In genomic region chr15:12875442-12876176, GRCm38 (mm10) we compare ENCODE assay signal across 14 mouse cellular contexts. TPM values are rescaled to one million over a fixed set of nuclear protein-coding genes. Genes with fewer than 3 reads are reported as not detected.
A peak's percentile ranks its signal among the peaks of the same experiment; 100 is the strongest.
DNase-seq lines count a peak whose midpoint lies in the region; ATAC-seq and TF ChIP-seq lines count a peak whose summit lies in the region.
"Had no signal": no experiment of that assay in that cellular context is flagged by ENCODE, and none has a peak within 500 bp of the region (broad histone marks: within the 10 kb centered on the region; RNA-seq: fewer than 3 reads in every experiment).

No protein-coding gene starts in this region.

- H3K36me3 ChIP-seq in kidney, adult 2 months (ENCODE audit: control insufficient read depth, insufficient read depth, low read length): peaks cover 5% of the 10 kb centered on the region
- H3K36me3 ChIP-seq in lung, postnatal 0 days (ENCODE audit: insufficient read depth, low read length): peaks cover 14% of the 10 kb centered on the region

- no peak for TF ChIP-seq CTCF in kidney, adult 2 months (conservative IDR thresholded peaks at IDR 0.05; ENCODE audit: insufficient read depth, insufficient read length, low read depth, low read length)
- TF ChIP-seq CTCF in lung, postnatal 0 days (IDR thresholded peaks at IDR 0.05): no peak

- no peaks in the 10 kb centered on the region for H3K27me3 ChIP-seq in kidney, adult 2 months (replicated peaks; ENCODE audit: control insufficient read depth, insufficient read depth, low read length)
- no peaks in the 10 kb centered on the region for H3K27me3 ChIP-seq in lung, postnatal 0 days (replicated peaks; ENCODE audit: insufficient read depth, low read length)
- H3K27me3 ChIP-seq: embryonic facial prominence, embryonic 15.5 days; neural tube, embryonic 12.5 days; Patski had no signal

- H3K9me3 ChIP-seq in lung, postnatal 0 days (ENCODE audit: low read length): no peaks in the 10 kb centered on the region
- H3K9me3 ChIP-seq: embryonic facial prominence, embryonic 15.5 days; neural tube, embryonic 12.5 days had no signal

- no peak for TF ChIP-seq POLR2A in kidney, adult 2 months (IDR thresholded peaks at IDR 0.05; ENCODE audit: low read depth, low read length)

- no peaks in the 10 kb centered on the region for H3K4me1 ChIP-seq in kidney, adult 2 months (ENCODE audit: control insufficient read depth, insufficient read depth, low read length)
- H3K4me1 ChIP-seq in lung, postnatal 0 days (ENCODE audit: insufficient read depth, low read depth, low read length): no peaks in the 10 kb centered on the region
- H3K4me1 ChIP-seq: embryonic facial prominence, embryonic 15.5 days; neural tube, embryonic 12.5 days had no signal

- no peak overlapping the region for H3K4me2 ChIP-seq in lung, postnatal 0 days (replicated peaks; ENCODE audit: low read depth, low read length)
- H3K4me2 ChIP-seq: embryonic facial prominence, embryonic 15.5 days; neural tube, embryonic 12.5 days had no signal

- TF ChIP-seq EP300 in lung, postnatal 0 days (IDR thresholded peaks at IDR 0.05): no peak

- no peak for ATAC-seq in lung, postnatal 0 days
- ATAC-seq: Patski had no signal

- no peak overlapping the region for H3K9ac ChIP-seq in lung, postnatal 0 days (replicated peaks; ENCODE audit: low read depth)
- H3K9ac ChIP-seq: embryonic facial prominence, embryonic 15.5 days; neural tube, embryonic 12.5 days had no signal

- WGBS in kidney, adult 2 months: 76% methylated on average over 18 of the region's 18 CpGs
- 61% methylated on average over 18 of the region's 18 CpGs for WGBS in lung, postnatal 0 days

- H3K4me3 ChIP-seq in kidney, adult 2 months (ENCODE audit: insufficient read depth, low read depth, low read length): no peak overlapping the region
- H3K4me3 ChIP-seq in lung, postnatal 0 days (ENCODE audit: low read depth, low read length): no peak overlapping the region
- H3K4me3 ChIP-seq: embryonic facial prominence, embryonic 15.5 days; neural tube, embryonic 12.5 days had no signal

- no peak overlapping the region for H3K27ac ChIP-seq in kidney, adult 2 months (ENCODE audit: insufficient read depth, low read depth, low read length)
- H3K27ac ChIP-seq in lung, postnatal 0 days (ENCODE audit: low read length): no peak overlapping the region
- H3K27ac ChIP-seq: embryonic facial prominence, embryonic 15.5 days; macrophage; neural tube, embryonic 12.5 days; stomach, postnatal 0 days had no signal

- peak; percentile 21 for DNase-seq in cerebellum, adult 9-10 months
- DNase-seq in cerebellum, adult 8-10 months: no peak
- peak; percentile 5 for DNase-seq in kidney, adult 2 months
- DNase-seq in kidney, adult 18-20 months: no peak
- DNase-seq in lung, postnatal 14 days: peak; percentile 30
- no peak for DNase-seq in lung, postnatal 0 days (ENCODE audit: low spot score)
- DNase-seq in kidney, postnatal 14 days: peak; percentile 38
- no peak for DNase-seq in thymus, postnatal 0 days (ENCODE audit: low spot score)
- DNase-seq: heart, adult 18-20 months had no signal

RNA-seq across cellular contexts. Expression of gene Drosha, which starts 51.0 kb away (rescaled TPM):
- 15.5 and 20.3 TPM in 2 replicates for polyA plus RNA-seq in kidney, adult 2 months (2012; rRNA removed)
- polyA plus RNA-seq in lung, postnatal 0 days (2015; fragmentation: Nextera tagmentation; extraction: Ambion mirVana): 9.7 and 10.3 TPM in 2 replicates
- polyA plus RNA-seq in thymus, postnatal 0 days (2015; fragmentation: Nextera tagmentation; extraction: Ambion mirVana): 15.4 and 18.8 TPM in 2 replicates

RNA-seq across cellular contexts. Expression of gene 6030458C11Rik, which starts 51.2 kb away (rescaled TPM):
- 6.9 and 7.8 TPM in 2 replicates for polyA plus RNA-seq in kidney, adult 2 months (2012; rRNA removed)
- polyA plus RNA-seq in lung, postnatal 0 days (2015; fragmentation: Nextera tagmentation; extraction: Ambion mirVana): 17.4 and 17.7 TPM in 2 replicates
- polyA plus RNA-seq in thymus, postnatal 0 days (2015; fragmentation: Nextera tagmentation; extraction: Ambion mirVana): 25.3 and 29.6 TPM in 2 replicates

Comparison
In these comparisons a context has a peak if more than half of its experiments do, and no peak if none do; other contexts are left out.
1. DNase-seq: peak in cerebellum, adult 9-10 months (single experiment), kidney, adult 2 months (single experiment), lung, postnatal 14 days (single experiment) and kidney, postnatal 14 days (single experiment); none in cerebellum, adult 8-10 months (single experiment), kidney, adult 18-20 months (single experiment), lung, postnatal 0 days (single experiment) and thymus, postnatal 0 days (single experiment).